Mouse (Mus musculus): ENCODE measurements around the gene Mamstr.

- TF ChIP-seq EP300 (IDR thresholded peaks at IDR 0.05; ENCODE audit: insufficient read depth, low read depth, low read length) (no peak), CTCF (IDR thresholded peaks at IDR 0.05) (no peak)
Observed at GRCm38 (mm10) chr7:45665303-45666138, 25.7 kb downstream of the Mamstr start.
